Mouse (Mus musculus) neural tube, embryonic 14.5 days (tissue): ENCODE data around the gene Ier3. TPM values are rescaled to one million over a fixed set of nuclear protein-coding genes. Genes with fewer than 3 reads are reported as not detected.

Source experiments
- ATAC-seq: fragments of 200-750 bp; cut with Nextera tagmentation; 2 replicates; pipeline ENCODE4 v1.8.0; 2017; ENCODE audit warnings: low read depth, mild to moderate bottlenecking, moderate TSS enrichment, moderate library complexity
- H3K27ac ChIP-seq: fragments of 300-500 bp; sonication (generic); 2 replicates; pipeline ENCODE4 v1.5.1; 2014; ENCODE audit warnings: low read depth, mild to moderate bottlenecking, control low read depth, low read length, moderate library complexity, mixed read lengths
- H3K27me3 ChIP-seq: fragments of 300-500 bp; sonication (generic); 2 replicates; pipeline ENCODE4 v1.6.1; 2014; ENCODE audit warnings: low read length; ENCODE audit not compliant: control insufficient read depth, insufficient read depth
- H3K36me3 ChIP-seq: fragments of 300-500 bp; sonication (generic); 2 replicates; pipeline ENCODE4 v1.6.1; 2014; ENCODE audit warnings: low read length, mixed read lengths; ENCODE audit not compliant: control insufficient read depth, insufficient read depth
- H3K4me1 ChIP-seq: fragments of 300-500 bp; sonication (generic); 2 replicates; pipeline ENCODE4 v1.6.1; 2014; ENCODE audit warnings: low read length; ENCODE audit not compliant: control insufficient read depth, insufficient read depth
- H3K4me2 ChIP-seq: fragments of 300-500 bp; sonication (generic); 2 replicates; pipeline ENCODE4 v1.6.1; 2014; ENCODE audit warnings: mild to moderate bottlenecking, low read depth, low read length, control low read depth
- H3K4me3 ChIP-seq: fragments of 300-500 bp; sonication (generic); 2 replicates; pipeline ENCODE4 v1.5.1; 2014; ENCODE audit warnings: low read depth, low read length, control low read depth, mixed read lengths
- H3K9ac ChIP-seq: fragments of 300-500 bp; sonication (generic); replicated peaks from 2 replicates; pipeline ENCODE4 v1.6.1; 2014; ENCODE audit warnings: low read depth, mild to moderate bottlenecking, control low read depth, low read length, mixed read lengths
- H3K9me3 ChIP-seq: fragments of 300-500 bp; sonication (generic); 2 replicates; pipeline ENCODE4 v1.6.1; 2016; ENCODE audit warnings: low read length; ENCODE audit not compliant: control insufficient read depth
- WGBS: fragments of 180-500 bp; shearing (Covaris S2); extraction: QIAGEN DNeasy Blood & Tissue Kit; methylation state at CpG from one replicate; pipeline ENCODE4 v1.1.7; 2014; 5-methylcytosine and 5-hydroxymethylcytosine counted together
- polyA plus RNA-seq: library from polyadenylated mRNA; unstranded; fragments of >200 nt; fragmentation: Nextera tagmentation; extraction: Ambion mirVana; gene quantifications from 2 replicates; pipeline ENCODE4 v1.2.1, GENCODE M21; 2014

Ier3 gene
- polyA plus RNA-seq, 1 experiment from 2014 or later: 4.2 TPM

DNA sequence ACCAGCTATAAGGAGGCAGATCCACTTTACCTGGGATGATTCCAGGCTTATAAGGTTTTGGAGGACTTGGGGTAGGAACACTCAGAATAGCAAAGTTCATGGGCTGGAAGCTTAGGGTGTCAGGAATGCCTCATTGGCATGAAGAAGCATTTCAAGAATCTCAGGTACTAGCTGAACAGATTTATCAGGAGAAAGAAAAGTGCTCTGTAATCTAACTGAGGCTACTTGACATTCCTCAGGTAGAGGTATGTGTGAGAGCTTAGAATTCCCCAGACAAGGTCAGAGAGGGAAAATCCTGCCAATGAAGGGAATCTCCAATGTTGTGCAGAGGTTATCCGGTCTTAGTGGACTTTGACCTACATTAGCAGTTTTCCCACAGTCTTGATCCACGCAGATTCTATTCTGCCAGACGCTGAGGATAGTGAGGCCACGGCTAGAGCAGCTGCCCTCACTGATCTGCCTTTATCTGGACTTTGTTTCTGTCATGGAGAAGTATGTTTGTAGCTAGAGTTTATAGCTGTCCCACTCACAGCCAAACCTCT is 17.6 kb upstream of the Ier3 start:
- Histone ChIP-seq H3K27me3 (no peaks in the 10 kb centered on the region), H3K4me3 (no peak overlapping the region), H3K27ac (no peak overlapping the region), H3K9ac (no peak overlapping the region), H3K9me3 (no peaks in the 10 kb centered on the region), H3K36me3 (no peaks in the 10 kb centered on the region), H3K4me2 (no peak overlapping the region), H3K4me1 (no peaks in the 10 kb centered on the region)
- no peak for ATAC-seq
- 91% methylated on average over 4 of the region's 4 CpGs for WGBS

DNA sequence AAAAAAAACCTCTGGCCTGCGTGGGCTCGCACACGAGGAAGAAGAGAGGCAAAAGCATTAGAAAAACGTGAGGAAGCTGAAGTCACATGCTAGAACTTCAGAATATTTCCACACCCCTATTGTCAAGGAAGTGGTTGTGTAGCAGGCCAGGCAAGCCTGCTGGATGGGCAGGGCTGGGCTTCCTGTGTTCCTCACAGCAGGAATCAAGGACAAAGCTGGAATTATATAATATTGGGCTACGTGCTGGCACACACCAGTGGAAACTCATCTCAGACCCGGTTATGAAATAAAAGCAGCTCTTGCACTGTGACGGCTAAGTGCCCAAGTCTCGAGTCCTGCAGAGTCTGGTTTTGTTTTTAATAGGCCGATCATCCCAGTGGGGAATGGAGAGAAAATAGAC is 13.4 kb upstream of the Ier3 start:
- H3K4me1 ChIP-seq: no peaks in the 10 kb centered on the region
- no peak overlapping the region for H3K9ac ChIP-seq
- H3K27me3 ChIP-seq: no peaks in the 10 kb centered on the region
- no peak overlapping the region for H3K4me3 ChIP-seq
- ATAC-seq: no peak
- H3K9me3 ChIP-seq: no peaks in the 10 kb centered on the region
- H3K27ac ChIP-seq: no peak overlapping the region
- H3K36me3 ChIP-seq: no peaks in the 10 kb centered on the region
- WGBS: 79% methylated on average over 9 of the region's 9 CpGs
- no peak overlapping the region for H3K4me2 ChIP-seq

- Histone ChIP-seq H3K9me3 (no peaks in the 10 kb centered on the region), H3K4me2 (no peak overlapping the region), H3K27ac (no peak overlapping the region), H3K36me3 (no peaks in the 10 kb centered on the region), H3K4me1 (no peaks in the 10 kb centered on the region), H3K9ac (no peak overlapping the region), H3K27me3 (no peaks in the 10 kb centered on the region), H3K4me3 (no peak overlapping the region)
- no peak for ATAC-seq
- WGBS: 90% methylated on average over 11 of the region's 11 CpGs
Observed at GRCm38 (mm10) chr17:35809395-35809794, 12.1 kb upstream of the Ier3 start.

DNA sequence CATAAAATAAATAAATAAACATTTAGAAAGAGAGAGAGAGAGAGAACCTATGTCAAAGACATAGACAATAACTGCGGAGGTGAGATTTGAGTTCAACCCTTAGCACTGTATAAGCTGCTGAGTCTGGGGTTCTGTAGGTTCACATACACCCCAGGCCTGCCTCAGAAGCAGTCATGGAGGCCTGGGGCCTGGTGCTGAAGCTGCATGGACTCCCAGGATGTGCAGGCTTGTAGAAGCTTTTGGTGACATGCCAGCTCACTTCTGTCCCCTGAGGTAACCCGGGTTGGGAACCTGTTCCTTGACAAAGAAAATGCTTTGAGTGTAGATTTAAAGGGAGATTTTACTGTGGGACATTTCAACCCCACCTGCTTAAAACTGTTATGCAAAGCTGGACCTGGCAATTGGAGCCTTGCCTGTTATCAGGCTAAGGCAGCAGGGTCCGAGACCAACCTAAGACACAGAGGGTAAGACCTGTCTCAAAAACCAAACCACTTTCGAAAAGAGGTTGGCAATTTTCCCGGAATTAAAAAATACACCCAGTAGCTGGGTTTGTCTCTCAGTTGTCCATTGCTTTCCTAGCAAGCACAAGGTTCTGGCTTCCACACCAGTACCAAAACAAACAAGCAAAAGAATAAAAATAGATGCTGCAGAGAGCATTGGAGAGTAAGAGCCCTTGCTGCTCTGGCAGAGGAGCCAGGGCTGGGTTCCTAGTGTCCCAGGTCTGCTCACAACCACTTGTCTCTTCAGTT is 10.4 kb upstream of the Ier3 start:
- no peak for ATAC-seq
- Histone ChIP-seq H3K27me3 (no peaks in the 10 kb centered on the region), H3K4me2 (no peak overlapping the region), H3K4me1 (no peaks in the 10 kb centered on the region), H3K27ac (no peak overlapping the region), H3K36me3 (no peaks in the 10 kb centered on the region), H3K9me3 (no peaks in the 10 kb centered on the region), H3K9ac (no peak overlapping the region), H3K4me3 (no peak overlapping the region)
- 89% methylated on average over 5 of the region's 5 CpGs for WGBS

GRCm38 (mm10) chr17:35812307-35812706 is 9.2 kb upstream of the Ier3 start:
- no peaks in the 10 kb centered on the region for H3K27me3 ChIP-seq
- no peak overlapping the region for H3K9ac ChIP-seq
- no peaks in the 10 kb centered on the region for H3K36me3 ChIP-seq
- no peak overlapping the region for H3K4me3 ChIP-seq
- H3K4me1 ChIP-seq: no peaks in the 10 kb centered on the region
- H3K4me2 ChIP-seq: no peak overlapping the region
- no peak for ATAC-seq
- no peaks in the 10 kb centered on the region for H3K9me3 ChIP-seq
- 87% methylated on average over 5 of the region's 5 CpGs for WGBS
- 0 out of 2 replicates have a peak overlapping the region, but pooled peaks have one; percentile 4 for H3K27ac ChIP-seq

GRCm38 (mm10) chr17:35812736-35813135 is 8.7 kb upstream of the Ier3 start:
- 81% methylated on average over 6 of the region's 6 CpGs for WGBS
- ATAC-seq: no peak
- Histone ChIP-seq H3K27me3 (no peaks in the 10 kb centered on the region), H3K9me3 (no peaks in the 10 kb centered on the region), H3K4me1 (no peaks in the 10 kb centered on the region), H3K36me3 (no peaks in the 10 kb centered on the region), H3K27ac (peak overlapping the region; percentile 4; the same call in 1 of the 2 replicates), H3K9ac (no peak overlapping the region), H3K4me3 (no peak overlapping the region), H3K4me2 (no peak overlapping the region)

DNA sequence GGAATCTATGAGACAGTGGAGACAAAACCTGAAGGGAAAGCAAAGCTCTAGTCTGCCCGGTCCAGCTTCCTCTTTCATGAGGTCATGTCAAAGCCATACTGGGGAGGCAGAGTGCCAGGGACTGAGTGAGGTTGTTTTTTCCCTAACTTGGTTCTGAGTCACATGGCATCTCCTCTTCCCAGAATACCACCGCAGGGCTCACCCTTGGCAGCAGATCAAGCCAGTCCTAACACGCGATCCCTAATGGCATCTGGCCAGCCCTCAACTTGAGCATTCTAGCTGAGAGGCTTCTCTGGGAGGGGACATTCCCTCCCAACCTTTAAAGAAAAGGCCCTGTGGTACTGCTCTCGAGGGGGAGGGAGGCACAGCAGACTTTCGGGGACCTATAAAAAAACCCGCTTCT is 8.2 kb upstream of the Ier3 start:
- Histone ChIP-seq H3K27me3 (no peaks in the 10 kb centered on the region), H3K36me3 (no peaks in the 10 kb centered on the region), H3K4me2 (no peak overlapping the region), H3K9ac (no peak overlapping the region), H3K4me1 (no peaks in the 10 kb centered on the region), H3K9me3 (no peaks in the 10 kb centered on the region), H3K4me3 (no peak overlapping the region), H3K27ac (no peak overlapping the region; the same call in none of the 2 replicates)
- WGBS: 54% methylated on average over 7 of the region's 7 CpGs
- peak; percentile 61 for ATAC-seq

DNA sequence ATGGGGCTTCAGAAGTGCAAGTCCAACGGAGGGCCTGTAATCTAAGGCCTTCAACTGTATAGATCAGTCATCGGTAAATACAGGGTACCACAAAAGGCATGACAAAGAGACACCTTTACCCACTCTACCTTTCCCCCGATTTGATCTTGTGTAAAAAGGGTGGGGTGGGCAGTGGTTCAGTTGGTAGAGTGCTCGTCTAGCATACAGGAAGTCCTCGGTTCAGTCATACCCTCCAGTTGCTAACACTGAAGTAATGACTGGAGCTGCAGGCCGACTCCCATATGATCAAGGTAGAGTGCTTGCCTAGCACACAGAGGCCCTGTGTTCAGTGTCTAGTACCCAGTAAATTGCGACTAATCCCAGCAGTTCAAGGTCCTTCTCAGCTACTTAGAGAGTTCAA is 7.8 kb upstream of the Ier3 start:
- 0 out of 2 replicates have a peak, but pooled peaks have one; percentile 17 for ATAC-seq

GRCm38 (mm10) chr17:35814678-35815077 is 6.8 kb upstream of the Ier3 start:
- H3K4me1 ChIP-seq: no peaks in the 10 kb centered on the region
- no peak overlapping the region for H3K4me3 ChIP-seq
- no peak for ATAC-seq
- H3K9me3 ChIP-seq: no peaks in the 10 kb centered on the region
- H3K9ac ChIP-seq: 0 out of 2 replicates have a peak overlapping the region, but pooled peaks have one; percentile 2
- no peaks in the 10 kb centered on the region for H3K36me3 ChIP-seq
- WGBS: 57% methylated on average over 6 of the region's 6 CpGs
- H3K4me2 ChIP-seq: no peak overlapping the region
- H3K27ac ChIP-seq: no peak overlapping the region
- no peaks in the 10 kb centered on the region for H3K27me3 ChIP-seq

More for the DNA sequence above, 7.8 kb upstream of the Ier3 start:
- Histone ChIP-seq H3K9ac (no peak overlapping the region), H3K4me2 (no peak overlapping the region), H3K27ac (no peak overlapping the region; the same call in 1 of the 2 replicates), H3K36me3 (no peaks in the 10 kb centered on the region), H3K9me3 (no peaks in the 10 kb centered on the region), H3K4me1 (no peaks in the 10 kb centered on the region), H3K4me3 (no peak overlapping the region), H3K27me3 (no peaks in the 10 kb centered on the region)
- 87% methylated on average over 7 of the region's 7 CpGs for WGBS
